Mouse (Mus musculus): ENCODE data around the gene Ano3. TPM values are rescaled to one million over a fixed set of nuclear protein-coding genes. Genes with fewer than 3 reads are reported as not detected.
A peak's percentile ranks its signal among the peaks of the same experiment; 100 is the strongest.

Gene Ano3
- polyA plus RNA-seq, 1 experiment from 2014 or later, result 1.5 TPM

DNA sequence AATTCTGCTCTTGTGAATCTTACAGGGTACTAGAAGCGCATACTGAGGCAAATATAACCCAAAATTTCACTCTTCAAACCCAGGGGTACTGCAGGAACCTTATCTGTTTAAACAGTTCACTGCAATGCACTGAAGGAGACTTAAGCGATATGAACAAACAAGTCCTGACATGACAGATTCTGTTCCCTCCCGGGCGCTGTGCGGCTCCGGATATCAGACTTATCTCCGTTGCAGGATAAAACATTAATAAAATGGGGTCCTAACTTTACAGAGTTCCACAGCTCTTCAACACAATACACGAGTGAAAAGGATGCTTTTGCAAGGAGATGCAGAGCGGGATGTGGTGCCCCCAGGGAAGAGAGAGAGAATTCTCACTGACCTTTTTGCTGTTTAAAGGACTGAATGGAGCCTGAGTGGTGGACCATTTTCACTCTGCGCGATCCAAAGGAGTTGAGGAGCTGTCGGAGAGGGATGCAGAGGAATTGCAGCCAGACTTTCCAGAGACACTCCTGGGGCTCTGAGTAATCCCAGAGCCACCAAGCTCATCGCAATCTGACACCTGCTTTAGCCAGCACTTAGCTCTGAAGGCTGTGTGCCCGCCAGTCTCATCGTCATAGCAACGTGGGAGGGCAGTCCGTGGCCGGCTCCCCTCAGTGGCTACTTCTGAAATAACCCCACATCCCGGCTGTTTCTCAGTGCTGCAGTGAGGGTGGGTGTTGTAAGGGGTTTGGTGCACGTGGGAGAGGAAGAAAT lies 868 bp downstream of the Ano3 start:
- Histone ChIP-seq H3K4me2 (peak overlapping the region; percentile 65), H3K36me3 (ENCODE audit: control insufficient read depth, insufficient read depth, low read length) (no peaks in the 10 kb centered on the region), H3K4me3 (ENCODE audit: low read depth, low read length) (peak overlapping the region; percentile 39), H3K27me3 (ENCODE audit: control insufficient read depth, insufficient read depth, low read length) (no peaks in the 10 kb centered on the region), H3K4me1 (ENCODE audit: control insufficient read depth, insufficient read depth, low read length) (peaks cover 4% of the 10 kb centered on the region; the same call in 1 of the 2 replicates), H3K9ac (ENCODE audit: low read length) (peak overlapping the region; percentile 62), H3K9me3 (ENCODE audit: control insufficient read depth, low read length) (no peaks in the 10 kb centered on the region), H3K27ac (ENCODE audit: low read depth, low read length) (no peak overlapping the region; the same call in 1 of the 2 replicates)
- WGBS, result 5% methylated on average over 20 of the region's 20 CpGs
- DNase-seq (ENCODE audit: low spot score, missing footprints) (peak; percentile 95), ATAC-seq (ENCODE audit: low FRiP score) (peak; percentile 98)

DNA sequence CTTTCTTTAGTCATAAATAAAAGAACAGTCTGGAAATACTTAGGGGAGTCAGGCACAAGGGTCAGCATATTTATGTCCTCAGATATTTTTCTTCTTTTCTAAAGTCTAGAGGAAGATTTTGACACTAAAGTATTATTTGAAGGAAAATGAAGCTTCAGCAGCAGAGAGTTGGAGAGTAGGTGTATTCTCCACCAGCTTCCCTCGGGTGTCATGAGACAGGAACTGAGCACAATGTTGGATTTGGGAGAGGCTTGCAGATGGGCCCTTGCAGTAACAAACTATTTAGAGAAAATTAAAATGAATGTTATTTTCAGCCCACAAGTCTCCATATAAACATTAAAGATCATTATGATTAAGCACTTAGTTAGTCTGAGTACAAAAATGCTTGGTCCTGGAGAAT lies 5.6 kb downstream of the Ano3 start:
- ATAC-seq (ENCODE audit: low FRiP score) (no peak), DNase-seq (ENCODE audit: low spot score, missing footprints) (no peak)
- H3K27ac ChIP-seq (ENCODE audit: low read depth, low read length), result no peak overlapping the region
- WGBS, result 70% methylated on average over 1 of the region's 1 CpGs
- H3K9ac ChIP-seq (ENCODE audit: low read length), result no peak overlapping the region
- no peaks in the 10 kb centered on the region for H3K9me3 ChIP-seq (ENCODE audit: control insufficient read depth, low read length)
- no peak overlapping the region for H3K4me3 ChIP-seq (ENCODE audit: low read depth, low read length)
- no peaks in the 10 kb centered on the region for H3K36me3 ChIP-seq (ENCODE audit: control insufficient read depth, insufficient read depth, low read length)
- no peak overlapping the region for H3K4me2 ChIP-seq
- peaks cover 1% of the 10 kb centered on the region; the same call in 1 of the 2 replicates for H3K4me1 ChIP-seq (ENCODE audit: control insufficient read depth, insufficient read depth, low read length)
- H3K27me3 ChIP-seq (ENCODE audit: control insufficient read depth, insufficient read depth, low read length), result no peaks in the 10 kb centered on the region

DNA sequence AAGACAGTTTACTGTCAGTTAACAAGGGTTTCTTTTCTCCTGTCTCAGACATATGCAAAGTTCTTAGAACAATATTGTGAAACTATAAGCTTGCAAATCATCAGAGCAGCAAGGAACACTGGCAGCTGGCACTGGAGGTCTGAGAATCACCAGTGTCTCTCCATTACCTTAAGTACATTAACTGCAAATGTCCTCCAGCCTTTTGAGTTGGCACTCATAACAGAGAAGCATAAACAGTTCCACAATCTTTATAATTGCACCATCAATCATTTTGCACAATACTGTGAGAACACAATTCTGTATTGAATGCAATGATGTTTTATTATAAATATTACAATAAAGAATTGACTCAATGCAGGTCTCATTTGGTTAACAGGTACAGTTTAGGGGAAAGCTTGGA lies 15.0 kb downstream of the Ano3 start:
- Histone ChIP-seq H3K4me1 (ENCODE audit: control insufficient read depth, insufficient read depth, low read length) (no peaks in the 10 kb centered on the region), H3K27me3 (ENCODE audit: control insufficient read depth, insufficient read depth, low read length) (no peaks in the 10 kb centered on the region), H3K9ac (ENCODE audit: low read length) (no peak overlapping the region), H3K9me3 (ENCODE audit: control insufficient read depth, low read length) (no peaks in the 10 kb centered on the region), H3K27ac (ENCODE audit: low read depth, low read length) (no peak overlapping the region), H3K4me3 (ENCODE audit: low read depth, low read length) (no peak overlapping the region), H3K4me2 (no peak overlapping the region), H3K36me3 (ENCODE audit: control insufficient read depth, insufficient read depth, low read length) (no peaks in the 10 kb centered on the region)
- no peak for DNase-seq (ENCODE audit: low spot score, missing footprints)
- no peak for ATAC-seq (ENCODE audit: low FRiP score)

DNA sequence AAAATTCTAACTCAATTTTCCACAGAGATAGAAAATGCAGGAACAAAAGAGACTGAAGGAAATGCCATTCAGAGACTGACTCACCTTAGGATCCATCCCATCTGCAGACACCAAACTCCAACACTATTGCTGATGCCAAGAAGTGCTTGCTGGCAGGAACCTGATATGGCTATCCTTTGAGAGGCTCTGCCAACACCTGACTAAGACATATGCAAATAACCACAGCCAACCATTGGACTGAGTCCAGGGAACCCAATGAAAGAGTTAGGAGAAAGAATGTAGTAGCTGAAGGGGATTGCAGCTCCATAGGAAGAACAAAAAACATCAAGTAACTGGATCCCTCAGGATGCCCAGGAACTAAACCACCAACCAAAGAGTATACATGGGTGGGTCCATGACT lies 21.6 kb downstream of the Ano3 start:
- no peak overlapping the region for H3K4me2 ChIP-seq
- H3K27ac ChIP-seq (ENCODE audit: low read depth, low read length), result no peak overlapping the region
- H3K4me1 ChIP-seq (ENCODE audit: control insufficient read depth, insufficient read depth, low read length), result no peaks in the 10 kb centered on the region
- H3K4me3 ChIP-seq (ENCODE audit: low read depth, low read length), result no peak overlapping the region
- H3K27me3 ChIP-seq (ENCODE audit: control insufficient read depth, insufficient read depth, low read length), result no peaks in the 10 kb centered on the region
- DNase-seq (ENCODE audit: low spot score, missing footprints) (no peak), ATAC-seq (ENCODE audit: low FRiP score) (no peak)
- H3K36me3 ChIP-seq (ENCODE audit: control insufficient read depth, insufficient read depth, low read length), result no peaks in the 10 kb centered on the region
- no peaks in the 10 kb centered on the region for H3K9me3 ChIP-seq (ENCODE audit: control insufficient read depth, low read length)
- H3K9ac ChIP-seq (ENCODE audit: low read length), result no peak overlapping the region

DNA sequence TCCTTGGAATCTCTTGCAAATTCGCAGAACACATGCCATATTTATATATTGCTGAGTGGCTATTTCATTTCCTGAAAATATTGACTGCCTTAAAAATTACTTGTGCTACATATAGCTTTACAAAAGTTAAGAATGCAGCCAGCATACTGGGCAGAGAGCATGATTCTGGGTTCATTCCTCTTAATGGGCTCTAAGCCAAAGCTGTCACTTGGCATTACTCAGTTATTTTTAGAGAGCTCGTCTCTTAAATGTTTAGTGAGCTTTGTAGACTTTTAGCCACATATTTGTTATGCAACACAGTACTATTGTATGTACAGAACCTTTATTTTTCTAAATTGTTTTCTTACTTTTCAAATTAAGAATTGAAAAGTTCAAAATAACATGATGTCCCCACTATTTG lies 41.2 kb downstream of the Ano3 start:
- Histone ChIP-seq H3K4me2 (no peak overlapping the region), H3K4me1 (ENCODE audit: control insufficient read depth, insufficient read depth, low read length) (no peaks in the 10 kb centered on the region), H3K9me3 (ENCODE audit: control insufficient read depth, low read length) (no peaks in the 10 kb centered on the region), H3K27me3 (ENCODE audit: control insufficient read depth, insufficient read depth, low read length) (no peaks in the 10 kb centered on the region), H3K27ac (ENCODE audit: low read depth, low read length) (no peak overlapping the region), H3K4me3 (ENCODE audit: low read depth, low read length) (no peak overlapping the region), H3K9ac (ENCODE audit: low read length) (no peak overlapping the region), H3K36me3 (ENCODE audit: control insufficient read depth, insufficient read depth, low read length) (no peaks in the 10 kb centered on the region)
- ATAC-seq (ENCODE audit: low FRiP score), result no peak
- 71% methylated on average over 2 of the region's 2 CpGs for WGBS
- no peak for DNase-seq (ENCODE audit: low spot score, missing footprints)

DNA sequence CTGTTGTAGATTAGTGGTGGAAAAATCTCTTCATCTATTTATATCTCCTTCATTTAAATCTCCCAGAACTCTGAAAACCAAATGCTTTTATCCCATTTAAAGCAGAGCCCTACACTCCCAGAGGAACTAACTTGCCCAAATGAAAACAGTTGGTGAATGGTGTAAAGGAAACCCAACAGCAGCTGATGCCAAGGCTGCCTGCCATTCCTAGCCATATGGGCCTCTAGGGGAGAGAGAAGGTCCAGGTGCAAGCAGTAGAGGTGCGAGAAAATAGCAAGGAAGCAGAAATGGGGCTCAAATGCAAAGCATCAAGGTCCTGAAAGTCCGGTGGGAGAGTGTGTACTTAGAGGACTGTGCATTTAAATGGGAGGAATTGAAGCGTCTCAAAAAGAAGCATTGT lies 44.2 kb downstream of the Ano3 start:
- ATAC-seq (ENCODE audit: low FRiP score), result no peak
- 40% methylated on average over 3 of the region's 3 CpGs for WGBS

DNA sequence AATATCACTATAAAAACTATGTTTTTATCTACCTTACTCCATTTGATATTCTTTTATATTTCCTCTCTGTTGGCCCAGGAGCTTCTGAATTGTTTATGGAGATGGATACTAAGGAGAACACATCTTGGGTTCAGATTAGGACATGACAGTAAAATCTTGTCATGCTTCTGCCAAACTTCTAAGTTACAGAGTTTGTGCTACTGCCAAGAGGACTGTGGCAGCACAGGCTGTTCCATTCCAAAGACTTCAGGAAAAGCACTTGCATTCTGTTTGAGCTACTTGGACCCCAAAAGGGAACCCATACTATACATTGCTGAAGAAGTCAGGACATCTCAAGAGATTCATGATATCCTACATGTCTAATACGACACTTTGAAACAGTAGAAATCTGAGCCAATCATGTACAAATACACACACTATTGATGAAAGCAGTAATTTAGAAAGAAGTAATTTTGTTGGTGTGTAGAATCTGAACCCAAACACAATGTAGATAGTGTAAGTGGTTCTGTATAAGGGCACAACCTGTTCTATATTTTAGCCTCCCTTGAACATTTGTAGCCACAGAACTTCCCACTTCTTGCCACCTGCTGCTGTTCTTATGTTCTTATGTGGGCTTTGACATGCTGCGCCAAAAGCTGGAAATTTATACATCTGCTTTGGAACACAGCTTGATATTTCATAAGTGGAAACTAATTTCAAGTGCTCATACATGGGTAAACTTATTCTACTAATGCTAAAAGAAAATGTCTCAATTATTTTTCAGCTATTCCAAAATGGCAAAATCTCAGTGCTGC lies 54.0 kb downstream of the Ano3 start:
- no peak for ATAC-seq (ENCODE audit: low FRiP score)
- Histone ChIP-seq H3K4me2 (no peak overlapping the region), H3K4me3 (ENCODE audit: low read depth, low read length) (no peak overlapping the region), H3K4me1 (ENCODE audit: control insufficient read depth, insufficient read depth, low read length) (no peaks in the 10 kb centered on the region), H3K27ac (ENCODE audit: low read depth, low read length) (no peak overlapping the region), H3K9me3 (ENCODE audit: control insufficient read depth, low read length) (no peaks in the 10 kb centered on the region), H3K27me3 (ENCODE audit: control insufficient read depth, insufficient read depth, low read length) (no peaks in the 10 kb centered on the region), H3K9ac (ENCODE audit: low read length) (no peak overlapping the region), H3K36me3 (ENCODE audit: control insufficient read depth, insufficient read depth, low read length) (no peaks in the 10 kb centered on the region)
- no peak for DNase-seq (ENCODE audit: low spot score, missing footprints)
- WGBS, result 93% methylated on average over 2 of the region's 2 CpGs

More for the DNA sequence above, 44.2 kb downstream of the Ano3 start:
- H3K4me3 ChIP-seq (ENCODE audit: low read depth, low read length), result no peak overlapping the region
- no peaks in the 10 kb centered on the region for H3K27me3 ChIP-seq (ENCODE audit: control insufficient read depth, insufficient read depth, low read length)
- H3K9me3 ChIP-seq (ENCODE audit: control insufficient read depth, low read length), result no peaks in the 10 kb centered on the region
- no peaks in the 10 kb centered on the region for H3K36me3 ChIP-seq (ENCODE audit: control insufficient read depth, insufficient read depth, low read length)
- H3K4me1 ChIP-seq (ENCODE audit: control insufficient read depth, insufficient read depth, low read length), result no peaks in the 10 kb centered on the region
- DNase-seq (ENCODE audit: low spot score, missing footprints), result no peak
- H3K4me2 ChIP-seq, result no peak overlapping the region
- no peak overlapping the region for H3K27ac ChIP-seq (ENCODE audit: low read depth, low read length)
- no peak overlapping the region for H3K9ac ChIP-seq (ENCODE audit: low read length)

DNA sequence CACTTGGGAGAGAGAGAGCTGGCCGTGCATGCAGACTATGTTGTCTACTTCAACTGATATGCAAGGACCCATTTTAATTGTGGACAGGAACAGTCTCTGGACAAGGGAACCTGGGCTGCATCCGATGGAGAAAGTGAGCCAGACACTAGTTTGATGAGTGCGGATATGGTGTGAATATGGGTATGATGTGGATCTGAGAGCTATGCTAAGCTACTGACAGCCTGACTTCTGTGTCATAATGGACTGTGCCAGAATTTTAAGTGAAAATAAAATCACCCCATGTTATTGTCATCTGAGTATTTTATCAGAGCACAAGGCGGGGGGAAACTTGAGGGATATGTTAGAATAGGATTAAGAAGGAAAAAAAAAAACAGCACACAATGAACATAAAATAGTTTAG lies 79.1 kb downstream of the Ano3 start:
- H3K27me3 ChIP-seq (ENCODE audit: control insufficient read depth, insufficient read depth, low read length), result no peaks in the 10 kb centered on the region
- WGBS, result 84% methylated on average over 4 of the region's 4 CpGs
- no peaks in the 10 kb centered on the region for H3K4me1 ChIP-seq (ENCODE audit: control insufficient read depth, insufficient read depth, low read length)
- DNase-seq (ENCODE audit: low spot score, missing footprints), result no peak
- no peak overlapping the region for H3K4me2 ChIP-seq
- H3K4me3 ChIP-seq (ENCODE audit: low read depth, low read length), result no peak overlapping the region
- H3K27ac ChIP-seq (ENCODE audit: low read depth, low read length), result no peak overlapping the region
- no peaks in the 10 kb centered on the region for H3K36me3 ChIP-seq (ENCODE audit: control insufficient read depth, insufficient read depth, low read length)
- ATAC-seq (ENCODE audit: low FRiP score), result no peak
- no peak overlapping the region for H3K9ac ChIP-seq (ENCODE audit: low read length)
- H3K9me3 ChIP-seq (ENCODE audit: control insufficient read depth, low read length), result no peaks in the 10 kb centered on the region

DNA sequence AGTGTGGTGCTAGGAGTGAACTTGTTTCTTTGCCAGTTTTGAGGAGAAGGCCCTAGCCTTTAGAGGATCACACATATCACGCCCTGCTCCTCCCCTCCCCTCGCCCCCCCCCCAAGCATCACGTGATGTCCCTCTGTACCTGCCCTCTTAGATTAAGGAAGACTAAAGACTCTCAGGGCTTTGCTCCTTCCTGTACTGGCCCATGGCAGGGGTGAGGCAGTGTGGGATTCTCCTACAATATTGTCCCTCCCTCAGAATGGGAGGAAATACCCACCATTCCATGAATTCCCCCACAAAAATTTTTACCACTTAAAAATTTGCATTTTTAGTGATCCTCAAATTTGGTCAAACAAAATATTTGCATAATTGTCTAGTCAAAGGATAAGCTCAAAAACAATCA lies 85.1 kb downstream of the Ano3 start:
- 60% methylated on average over 3 of the region's 3 CpGs for WGBS
- Histone ChIP-seq H3K27me3 (ENCODE audit: control insufficient read depth, insufficient read depth, low read length) (no peaks in the 10 kb centered on the region), H3K9me3 (ENCODE audit: control insufficient read depth, low read length) (no peaks in the 10 kb centered on the region), H3K4me1 (ENCODE audit: control insufficient read depth, insufficient read depth, low read length) (no peaks in the 10 kb centered on the region), H3K27ac (ENCODE audit: low read depth, low read length) (no peak overlapping the region), H3K9ac (ENCODE audit: low read length) (no peak overlapping the region), H3K4me2 (no peak overlapping the region), H3K4me3 (ENCODE audit: low read depth, low read length) (no peak overlapping the region), H3K36me3 (ENCODE audit: control insufficient read depth, insufficient read depth, low read length) (no peaks in the 10 kb centered on the region)
- ATAC-seq (ENCODE audit: low FRiP score), result no peak
- DNase-seq (ENCODE audit: low spot score, missing footprints), result no peak

Data from midbrain, embryonic 11.5 days (tissue).